In genomic region chr2:26389154-26389690, GRCm38 (mm10) we compare ENCODE assay signal across 8 mouse cellular contexts. TPM values are rescaled to one million over a fixed set of nuclear protein-coding genes. Genes with fewer than 3 reads are reported as not detected.
DNase-seq lines count a peak whose midpoint lies in the region; ATAC-seq and TF ChIP-seq lines count a peak whose summit lies in the region.

Gene Entr1 (minus strand): TSS chr2:26389316.
Gene Pmpca (plus strand): TSS chr2:26389339.

- under 1% methylated on average over 57 of the region's 60 CpGs for WGBS in heart, embryonic 13.5 days
- 0% methylated on average over 60 of the region's 60 CpGs for WGBS in liver, embryonic 14.5 days (ENCODE audit: insufficient replicate concordance)
- under 1% methylated on average over 43 of the region's 60 CpGs for WGBS in neural tube, embryonic 11.5 days
- WGBS in stomach, embryonic 16.5 days: under 1% methylated on average over 60 of the region's 60 CpGs

- H3K4me1 ChIP-seq in brown adipose tissue, adult 24 weeks (ENCODE audit: control insufficient read depth, insufficient read depth, insufficient read length, low read length): peaks cover 7% of the 10 kb centered on the region; the same call in 1 of the 2 replicates
- H3K4me1 ChIP-seq in heart, embryonic 13.5 days: peaks cover 22% of the 10 kb centered on the region
- peaks cover 3 to 5% of the 10 kb centered on the region in 2 experiments; a peak in 2 of 4 replicates for H3K4me1 ChIP-seq in liver, embryonic 14.5 days (replicated peaks; ENCODE audit: control insufficient read depth in 2 of 2, insufficient read depth in 2 of 2, low read length in 1 of 2)
- H3K4me1 ChIP-seq in neural tube, embryonic 11.5 days (ENCODE audit: control insufficient read depth, insufficient read depth, low read length): peaks cover 10% of the 10 kb centered on the region; the same call in 1 of the 2 replicates
- peaks cover 14% of the 10 kb centered on the region for H3K4me1 ChIP-seq in stomach, embryonic 16.5 days (ENCODE audit: control insufficient read depth, insufficient read depth, low read length)

- TF ChIP-seq CTCF in liver, embryonic 14.5 days (IDR thresholded peaks at IDR 0.05; ENCODE audit: low read depth): no peak

- ATAC-seq in erythroid progenitor cell, adult 5-6 weeks (replicated peaks; ENCODE audit: low FRiP score, poor library complexity, severe bottlenecking): peak; percentile 93
- peak; percentile 52; the same call in 1 of the 2 replicates for ATAC-seq in heart, embryonic 13.5 days (ENCODE audit: extremely low read depth, insufficient number of reproducible peaks, low FRiP score, low TSS enrichment)
- ATAC-seq in liver, embryonic 14.5 days (ENCODE audit: insufficient read depth): peak; percentile 89
- ATAC-seq in neural tube, embryonic 11.5 days (ENCODE audit: insufficient read depth, low FRiP score, low TSS enrichment): peak; percentile 90
- ATAC-seq in stomach, embryonic 16.5 days (ENCODE audit: insufficient read depth, low FRiP score): peak; percentile 86

- TF ChIP-seq EP300 in liver, embryonic 14.5 days (IDR thresholded peaks at IDR 0.05; ENCODE audit: low read depth): no peak

- H3K9ac ChIP-seq in heart, embryonic 13.5 days: peak within 1 kb of the TSS; percentile 86
- peak within 1 kb of the TSS; percentile 89 for H3K9ac ChIP-seq in liver, embryonic 14.5 days (replicated peaks)
- H3K9ac ChIP-seq in neural tube, embryonic 11.5 days (ENCODE audit: low read length): peak within 1 kb of the TSS; percentile 92
- H3K9ac ChIP-seq in stomach, embryonic 16.5 days (ENCODE audit: low read length): peak within 1 kb of the TSS; percentile 96

- peak within 1 kb of the TSS; percentile 66 for H3K27ac ChIP-seq in brown adipose tissue, adult 24 weeks (replicated peaks; ENCODE audit: low read depth, low read length)
- H3K27ac ChIP-seq in heart, embryonic 13.5 days (replicated peaks): peak within 1 kb of the TSS; percentile 34
- peak within 1 kb of the TSS; percentile 26 for H3K27ac ChIP-seq in liver, embryonic 14.5 days
- peak within 1 kb of the TSS; percentile 62 for H3K27ac ChIP-seq in neural tube, embryonic 11.5 days (ENCODE audit: low read depth, low read length)
- H3K27ac ChIP-seq in stomach, embryonic 16.5 days (ENCODE audit: low read length): peak within 1 kb of the TSS; percentile 49

- H3K9me3 ChIP-seq in heart, embryonic 13.5 days: no peaks in the 10 kb centered on the region
- H3K9me3 ChIP-seq in liver, embryonic 14.5 days (ENCODE audit: control insufficient read depth, low read length): no peaks in the 10 kb centered on the region
- no peaks in the 10 kb centered on the region for H3K9me3 ChIP-seq in neural tube, embryonic 11.5 days (ENCODE audit: control insufficient read depth, low read length)
- H3K9me3 ChIP-seq in stomach, embryonic 16.5 days (replicated peaks; ENCODE audit: control insufficient read depth, low read length): no peaks in the 10 kb centered on the region

- peak within 1 kb of the TSS; percentile 99 for H3K4me3 ChIP-seq in brown adipose tissue, adult 24 weeks (ENCODE audit: insufficient read depth, low read depth, low read length)
- H3K4me3 ChIP-seq in heart, embryonic 13.5 days: peak within 1 kb of the TSS; percentile 86
- H3K4me3 ChIP-seq in liver, embryonic 14.5 days (ENCODE audit: insufficient read depth in 1 of 2, low read depth in 2 of 2, low read length in 2 of 2): peak within 1 kb of the TSS; percentile 87 to 93
- H3K4me3 ChIP-seq in neural tube, embryonic 11.5 days (ENCODE audit: low read depth, low read length): peak within 1 kb of the TSS; percentile 93
- H3K4me3 ChIP-seq in stomach, embryonic 16.5 days (replicated peaks; ENCODE audit: low read length): peak within 1 kb of the TSS; percentile 94

- peaks cover 72% of the 10 kb centered on the region for H3K36me3 ChIP-seq in heart, embryonic 13.5 days
- peaks cover 64% of the 10 kb centered on the region for H3K36me3 ChIP-seq in liver, embryonic 14.5 days (replicated peaks; ENCODE audit: control insufficient read depth, insufficient read depth, low read depth)
- peaks cover 40% of the 10 kb centered on the region for H3K36me3 ChIP-seq in neural tube, embryonic 11.5 days (ENCODE audit: control insufficient read depth, insufficient read depth, low read length)
- H3K36me3 ChIP-seq in stomach, embryonic 16.5 days (ENCODE audit: control insufficient read depth, insufficient read depth, low read length): peaks cover 18% of the 10 kb centered on the region; the same call in 1 of the 2 replicates

- no peaks in the 10 kb centered on the region for H3K27me3 ChIP-seq in heart, embryonic 13.5 days (replicated peaks)
- H3K27me3 ChIP-seq in liver, embryonic 14.5 days (ENCODE audit: control insufficient read depth, insufficient read depth, low read length): no peaks in the 10 kb centered on the region
- no peaks in the 10 kb centered on the region for H3K27me3 ChIP-seq in neural tube, embryonic 11.5 days (ENCODE audit: control insufficient read depth, insufficient read depth, low read length)
- no peaks in the 10 kb centered on the region for H3K27me3 ChIP-seq in stomach, embryonic 16.5 days (ENCODE audit: control insufficient read depth, insufficient read depth, low read length)

- H3K4me2 ChIP-seq in heart, embryonic 13.5 days: peak within 1 kb of the TSS; percentile 87
- peak within 1 kb of the TSS; percentile 74 for H3K4me2 ChIP-seq in liver, embryonic 14.5 days (ENCODE audit: low read depth)
- H3K4me2 ChIP-seq in neural tube, embryonic 11.5 days (ENCODE audit: low read depth): peak within 1 kb of the TSS; percentile 99
- H3K4me2 ChIP-seq in stomach, embryonic 16.5 days (ENCODE audit: low read depth, low read length): peak within 1 kb of the TSS; percentile 90

- DNase-seq in CD8-positive naive resting alpha-beta T cell, adult 2 months (ENCODE audit: low read depth in 2 of 2, low spot score in 2 of 2): peak; percentile 78 to 83
- peak; percentile 94 for DNase-seq in kidney, postnatal 10 days
- DNase-seq in liver, embryonic 14.5 days (ENCODE audit: low read depth in 3 of 3, low spot score in 3 of 3): peak; percentile 71 to 76 (median 73)
- peak; percentile 92 for DNase-seq in neural tube, embryonic 11.5 days (ENCODE audit: low spot score)

RNA-seq across cellular contexts. Expression of gene Entr1, which starts in this region (rescaled TPM):
- polyA plus RNA-seq in brown adipose tissue, adult 24 weeks (2012; ENCODE audit: insufficient read depth, insufficient read length, missing spikeins): 49.7 and 61.2 TPM in 2 replicates
- 35.7 and 40.7 TPM in 2 replicates for total RNA-seq in erythroid progenitor cell, adult 5-6 weeks (2015; ENCODE audit: low replicate concordance)
- 43.7 and 51.0 TPM in 2 replicates for total RNA-seq in erythroid progenitor cell, adult 5-6 weeks (2017; ENCODE audit: low replicate concordance)
- 70.8 and 72.4 TPM in 2 replicates for polyA plus RNA-seq in heart, embryonic 13.5 days (2015; fragmentation: Nextera tagmentation; extraction: Ambion mirVana)
- 26.3 and 35.3 TPM in 2 replicates for polyA plus RNA-seq in liver, embryonic 14.5 days (2012; rRNA removed)
- polyA plus RNA-seq in liver, embryonic 14.5 days (2014; fragmentation: Nextera tagmentation; extraction: Ambion mirVana): 36.0 and 41.6 TPM in 2 replicates
- 126 and 145 TPM in 2 replicates for polyA plus RNA-seq in neural tube, embryonic 11.5 days (2014; fragmentation: Nextera tagmentation; extraction: Ambion mirVana)
- 98.7 and 105 TPM in 2 replicates for polyA plus RNA-seq in stomach, embryonic 16.5 days (2015; fragmentation: Nextera tagmentation; extraction: Ambion mirVana)

RNA-seq across cellular contexts. Expression of gene Pmpca, which starts in this region (rescaled TPM):
- 75.4 and 83.9 TPM in 2 replicates for polyA plus RNA-seq in brown adipose tissue, adult 24 weeks (2012; ENCODE audit: insufficient read depth, insufficient read length, missing spikeins)
- total RNA-seq in erythroid progenitor cell, adult 5-6 weeks (2015; ENCODE audit: low replicate concordance): 18.9 and 35.7 TPM in 2 replicates
- 28.9 and 34.4 TPM in 2 replicates for total RNA-seq in erythroid progenitor cell, adult 5-6 weeks (2017; ENCODE audit: low replicate concordance)
- polyA plus RNA-seq in heart, embryonic 13.5 days (2015; fragmentation: Nextera tagmentation; extraction: Ambion mirVana): 115 and 123 TPM in 2 replicates
- polyA plus RNA-seq in liver, embryonic 14.5 days (2012; rRNA removed): 32.5 and 41.8 TPM in 2 replicates
- polyA plus RNA-seq in liver, embryonic 14.5 days (2014; fragmentation: Nextera tagmentation; extraction: Ambion mirVana): 45.5 and 50.1 TPM in 2 replicates
- 113 and 117 TPM in 2 replicates for polyA plus RNA-seq in neural tube, embryonic 11.5 days (2014; fragmentation: Nextera tagmentation; extraction: Ambion mirVana)
- 97.0 and 104 TPM in 2 replicates for polyA plus RNA-seq in stomach, embryonic 16.5 days (2015; fragmentation: Nextera tagmentation; extraction: Ambion mirVana)

Comparison
In these comparisons a context has a peak if more than half of its experiments do, and no peak if none do; other contexts are left out.
1. Peak in every context shown above with its lines: DNase-seq, ATAC-seq, H3K4me3 ChIP-seq and H3K27ac ChIP-seq.